ENCODE assay signal across 25 mouse cellular contexts in the genomic region with DNA sequence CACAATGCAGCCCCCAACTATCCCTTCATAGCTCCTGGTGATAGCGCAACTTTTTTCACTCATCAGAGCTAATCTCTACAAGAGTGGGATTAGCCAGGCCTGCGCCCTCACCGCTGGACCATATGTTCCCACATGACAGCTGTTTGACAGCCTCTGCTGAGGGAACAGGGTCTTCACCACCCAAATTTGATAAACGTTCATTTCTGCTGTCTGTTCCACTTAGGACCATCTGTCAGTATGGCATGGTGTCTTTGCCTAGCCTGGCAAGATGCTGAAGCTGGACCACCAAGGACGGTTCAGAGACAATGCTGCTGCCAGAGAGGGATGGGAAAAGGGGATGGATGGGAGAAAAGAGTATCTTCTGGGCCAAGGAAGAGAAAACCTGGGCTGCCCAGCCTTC.
DNase-seq lines count a peak whose midpoint lies in the region; ATAC-seq and TF ChIP-seq lines count a peak whose summit lies in the region.
"Had no signal": no experiment of that assay in that cellular context is flagged by ENCODE, and none has a peak within 500 bp of the region (broad histone marks: within the 10 kb centered on the region; RNA-seq: fewer than 3 reads in every experiment).

No protein-coding gene starts in this region.

- no peaks in the 10 kb centered on the region for H3K36me3 ChIP-seq in forebrain, embryonic 10.5 days (replicated peaks)
- H3K36me3 ChIP-seq in forebrain, embryonic 11.5 days (ENCODE audit: control insufficient read depth, insufficient read depth, low read length) = no peaks in the 10 kb centered on the region
- H3K36me3 ChIP-seq in hindbrain, postnatal 0 days (ENCODE audit: insufficient read depth, low read length) = no peaks in the 10 kb centered on the region
- no peaks in the 10 kb centered on the region for H3K36me3 ChIP-seq in hindbrain, embryonic 13.5 days
- H3K36me3 ChIP-seq in limb, embryonic 10.5 days = no peaks in the 10 kb centered on the region
- H3K36me3 ChIP-seq: embryonic facial prominence, embryonic 13.5 days; forebrain, embryonic 15.5 days; heart, embryonic 10.5 days; heart, embryonic 13.5 days; hindbrain, embryonic 12.5 days had no signal

- no peaks in the 10 kb centered on the region; the same call in 1 of the 2 replicates for H3K9me3 ChIP-seq in forebrain, embryonic 10.5 days
- no peaks in the 10 kb centered on the region; the same call in 1 of the 2 replicates for H3K9me3 ChIP-seq in forebrain, embryonic 11.5 days (ENCODE audit: control insufficient read depth, low read length)
- no peaks in the 10 kb centered on the region for H3K9me3 ChIP-seq in hindbrain, postnatal 0 days (ENCODE audit: low read length)
- no peaks in the 10 kb centered on the region for H3K9me3 ChIP-seq in hindbrain, embryonic 13.5 days
- no peaks in the 10 kb centered on the region for H3K9me3 ChIP-seq in limb, embryonic 10.5 days (replicated peaks)
- H3K9me3 ChIP-seq: forebrain, embryonic 15.5 days; heart, embryonic 10.5 days; hindbrain, embryonic 12.5 days had no signal

- H3K4me3 ChIP-seq in forebrain, embryonic 10.5 days = no peak overlapping the region
- no peak overlapping the region for H3K4me3 ChIP-seq in forebrain, embryonic 11.5 days (ENCODE audit: low read depth, low read length)
- H3K4me3 ChIP-seq in hindbrain, postnatal 0 days (ENCODE audit: low read length) = no peak overlapping the region
- H3K4me3 ChIP-seq in hindbrain, embryonic 13.5 days = no peak overlapping the region
- H3K4me3 ChIP-seq in limb, embryonic 10.5 days = no peak overlapping the region
- H3K4me3 ChIP-seq: embryonic facial prominence, embryonic 13.5 days; erythroblast, embryonic 14.5 days; forebrain, embryonic 15.5 days; heart, adult 2 months; heart, embryonic 10.5 days; heart, embryonic 13.5 days; hindbrain, embryonic 12.5 days had no signal

- peaks cover 25% of the 10 kb centered on the region for H3K27me3 ChIP-seq in forebrain, embryonic 10.5 days (ENCODE audit: poor library complexity, severe bottlenecking)
- H3K27me3 ChIP-seq in forebrain, embryonic 11.5 days (ENCODE audit: control insufficient read depth, insufficient read depth, low read length) = no peaks in the 10 kb centered on the region
- no peaks in the 10 kb centered on the region for H3K27me3 ChIP-seq in hindbrain, postnatal 0 days (ENCODE audit: insufficient read depth, low read length)
- H3K27me3 ChIP-seq in hindbrain, embryonic 13.5 days = 0 out of 2 replicates have a peak, but pooled peaks cover 9% of the 10 kb centered on the region
- no peaks in the 10 kb centered on the region for H3K27me3 ChIP-seq in limb, embryonic 10.5 days (ENCODE audit: low read depth, poor library complexity, severe bottlenecking)
- H3K27me3 ChIP-seq: embryonic facial prominence, embryonic 13.5 days; forebrain, embryonic 15.5 days; hindbrain, embryonic 12.5 days had no signal

- no peak overlapping the region for H3K4me2 ChIP-seq in forebrain, embryonic 11.5 days (ENCODE audit: low read depth, low read length, severe bottlenecking)
- H3K4me2 ChIP-seq in hindbrain, postnatal 0 days (ENCODE audit: low read depth, low read length) = no peak overlapping the region
- H3K4me2 ChIP-seq in hindbrain, embryonic 13.5 days = no peak overlapping the region
- H3K4me2 ChIP-seq: embryonic facial prominence, embryonic 13.5 days; forebrain, embryonic 15.5 days; heart, embryonic 13.5 days; hindbrain, embryonic 12.5 days had no signal

- DNase-seq in forebrain, embryonic 10.5 days (ENCODE audit: extremely low spot score, low spot score) = no peak
- DNase-seq in forebrain, embryonic 11.5 days (ENCODE audit: low spot score) = no peak
- DNase-seq in hindbrain, postnatal 0 days (ENCODE audit: low spot score) = peak; percentile 70
- peak; percentile 63 for DNase-seq in retina, postnatal 1 day
- DNase-seq in retina, embryonic 14.5 days (ENCODE audit: low spot score) = no peak
- DNase-seq in limb, embryonic 10.5 days (ENCODE audit: low spot score) = no peak
- no peak for DNase-seq in ovary, postnatal 36 days (ENCODE audit: low spot score)
- DNase-seq: adrenal gland, adult 2 months; adrenal gland, postnatal 14 days; cerebellum, adult 18-20 months; cerebellum, postnatal 25 days; gastrocnemius, postnatal 10 days; gastrocnemius, postnatal 36 days; heart, adult 2 months; heart, postnatal 14 days; heart, postnatal 4 days had no signal

- H3K9ac ChIP-seq in forebrain, embryonic 11.5 days (ENCODE audit: low read length) = no peak overlapping the region
- no peak overlapping the region for H3K9ac ChIP-seq in hindbrain, postnatal 0 days (replicated peaks; ENCODE audit: low read length)
- no peak overlapping the region for H3K9ac ChIP-seq in hindbrain, embryonic 13.5 days
- H3K9ac ChIP-seq: embryonic facial prominence, embryonic 13.5 days; forebrain, embryonic 15.5 days; heart, embryonic 13.5 days; hindbrain, embryonic 12.5 days had no signal

- TF ChIP-seq CTCF in hindbrain, postnatal 0 days (IDR thresholded peaks at IDR 0.05; ENCODE audit: low read depth) = no peak

- H3K27ac ChIP-seq in forebrain, embryonic 10.5 days = peak overlapping the region; percentile 22
- H3K27ac ChIP-seq in forebrain, embryonic 11.5 days (ENCODE audit: low read depth, low read length) = no peak overlapping the region
- no peak overlapping the region for H3K27ac ChIP-seq in hindbrain, postnatal 0 days
- H3K27ac ChIP-seq in hindbrain, embryonic 13.5 days = no peak overlapping the region
- H3K27ac ChIP-seq in limb, embryonic 10.5 days = 0 out of 2 replicates have a peak overlapping the region, but pooled peaks have one; percentile 20
- H3K27ac ChIP-seq: embryonic facial prominence, embryonic 13.5 days; forebrain, embryonic 15.5 days; heart, adult 2 months; heart, embryonic 10.5 days; heart, embryonic 13.5 days; hindbrain, embryonic 12.5 days had no signal

- H3K4me1 ChIP-seq in forebrain, embryonic 10.5 days = peaks cover 57% of the 10 kb centered on the region
- peaks cover 14% of the 10 kb centered on the region for H3K4me1 ChIP-seq in forebrain, embryonic 11.5 days (replicated peaks; ENCODE audit: control insufficient read depth, insufficient read depth, low read length)
- no peaks in the 10 kb centered on the region for H3K4me1 ChIP-seq in hindbrain, postnatal 0 days (ENCODE audit: insufficient read depth, low read length)
- H3K4me1 ChIP-seq in hindbrain, embryonic 13.5 days (replicated peaks) = peaks cover 14% of the 10 kb centered on the region; the same call in 1 of the 2 replicates
- peaks cover 44% of the 10 kb centered on the region for H3K4me1 ChIP-seq in limb, embryonic 10.5 days

- WGBS in forebrain, embryonic 10.5 days = 91% methylated on average over 5 of the region's 5 CpGs
- WGBS in forebrain, embryonic 11.5 days = 87% methylated on average over 5 of the region's 5 CpGs
- 54% methylated on average over 5 of the region's 5 CpGs for WGBS in hindbrain, postnatal 0 days
- WGBS in hindbrain, embryonic 13.5 days = 71% methylated on average over 5 of the region's 5 CpGs
- WGBS in limb, embryonic 10.5 days = 87% methylated on average over 5 of the region's 5 CpGs

- no peak for ATAC-seq in forebrain, embryonic 11.5 days (replicated peaks; ENCODE audit: low FRiP score)
- ATAC-seq in hindbrain, postnatal 0 days = peak; percentile 60
- ATAC-seq in hindbrain, embryonic 13.5 days (ENCODE audit: low FRiP score) = no peak
- ATAC-seq: CD4-positive, CD25-positive, alpha-beta regulatory T cell, adult 4 months; forebrain, embryonic 15.5 days; intestine, postnatal 0 days had no signal

Comparison
In these comparisons a context has a peak if more than half of its experiments do, and no peak if none do; other contexts are left out.
1. DNase-seq: peak in hindbrain, postnatal 0 days (single experiment) and retina, postnatal 1 day (single experiment); none in forebrain, embryonic 10.5 days (single experiment), forebrain, embryonic 11.5 days (single experiment), retina, embryonic 14.5 days (single experiment), limb, embryonic 10.5 days (single experiment) and ovary, postnatal 36 days (single experiment).
2. H3K27ac ChIP-seq: peak in forebrain, embryonic 10.5 days (single experiment) and limb, embryonic 10.5 days (single experiment); none in forebrain, embryonic 11.5 days (single experiment), hindbrain, postnatal 0 days (single experiment) and hindbrain, embryonic 13.5 days (single experiment).